Mouse (Mus musculus) kidney, postnatal 25 days (tissue): ENCODE results near the gene Olfr1122.
"Not testable (repeated sequence)": the region's sequence is repeated elsewhere in the genome, so short reads cannot be mapped to it uniquely, and the experiment has no call there.

Experiments
- DNase-seq, 2 experiments: peaks; one replicate each; pipeline ENCODE4 v3.0.0; 2021; ENCODE audit warnings: mixed read lengths in 2 of 2

Olfr1122 gene

GRCm38 (mm10) chr2:87385549-87385948 lies at the start of gene Olfr1122:
Olfr1122 (plus strand) TSS chr2:87385849.
- DNase-seq: no peak

GRCm38 (mm10) chr2:87354515-87354914 lies 31.1 kb upstream of the Olfr1122 start, which contains the start of gene Olfr1120:
Olfr1120 (plus strand) TSS chr2:87354815.
- DNase-seq: no peak

- not testable (repeated sequence) for DNase-seq
Measured at GRCm38 (mm10) chr2:87360121-87360520, 25.5 kb upstream of the Olfr1122 start.

- DNase-seq: no peak
Measured at GRCm38 (mm10) chr2:87369595-87369994, 16.1 kb upstream of the Olfr1122 start, which contains the start of gene Olfr1121. Olfr1121 (plus strand) TSS chr2:87369895.

GRCm38 (mm10) chr2:87371726-87372125 lies 13.9 kb upstream of the Olfr1122 start:
- no peak for DNase-seq

- no peak for DNase-seq
Measured at GRCm38 (mm10) chr2:87383935-87384334, 1.7 kb upstream of the Olfr1122 start.

GRCm38 (mm10) chr2:87393605-87394004 lies 8.0 kb downstream of the Olfr1122 start:
- DNase-seq: not testable (repeated sequence)

GRCm38 (mm10) chr2:87394686-87395085 lies 9.0 kb downstream of the Olfr1122 start:
- not testable (repeated sequence) for DNase-seq

- no peak for DNase-seq
Measured at GRCm38 (mm10) chr2:87416335-87416734, 30.7 kb downstream of the Olfr1122 start, which contains the start of gene Olfr1123. Olfr1123 (plus strand) TSS chr2:87416635.

- DNase-seq: no peak
Measured at GRCm38 (mm10) chr2:87429975-87430374, 44.3 kb downstream of the Olfr1122 start, which contains the start of gene Olfr1124. Olfr1124 (plus strand) TSS chr2:87430275.

GRCm38 (mm10) chr2:87437731-87438130 lies 52.1 kb downstream of the Olfr1122 start:
- DNase-seq: no peak
